ENCODE assay signal across 8 mouse cellular contexts in the genomic region with DNA sequence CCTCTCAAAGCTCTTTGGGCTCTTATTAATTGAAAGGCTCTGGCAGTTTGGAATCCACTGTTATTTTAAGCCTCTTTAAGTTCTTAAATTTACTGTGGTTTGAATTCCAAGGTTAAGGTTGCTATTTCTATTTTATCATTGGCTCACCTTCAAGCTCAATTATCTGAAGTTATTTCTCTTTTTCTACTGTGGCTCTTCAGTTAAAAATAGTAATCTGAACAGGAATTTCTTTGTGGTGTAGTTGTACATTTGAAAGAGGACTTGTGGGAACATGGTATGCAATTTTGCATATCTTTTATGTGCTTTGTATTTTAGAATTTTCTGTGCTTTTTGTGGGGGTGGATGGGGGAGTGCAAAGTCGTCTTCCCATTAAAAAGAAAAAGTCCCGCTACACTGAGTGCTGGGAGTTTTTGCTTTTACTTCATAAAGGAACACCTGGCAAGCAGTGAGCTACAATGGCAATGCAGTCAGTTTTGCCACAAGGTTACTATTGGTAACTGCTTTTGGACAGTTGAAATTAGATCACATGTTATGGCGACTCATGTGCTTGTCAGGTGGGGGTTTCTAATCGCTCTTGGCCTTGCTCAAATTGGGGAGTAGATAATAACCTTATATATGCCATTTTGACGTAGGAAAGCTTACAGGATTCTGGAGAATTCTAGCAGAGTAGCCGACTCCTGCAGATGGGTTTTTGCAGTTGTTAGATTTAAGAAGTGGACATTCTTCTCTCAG. TPM values are rescaled to one million over a fixed set of nuclear protein-coding genes. Genes with fewer than 3 reads are reported as not detected.
DNase-seq lines count a peak whose midpoint lies in the region; ATAC-seq and TF ChIP-seq lines count a peak whose summit lies in the region.

No protein-coding gene starts in this region.

- ATAC-seq in embryonic facial prominence, embryonic 12.5 days (ENCODE audit: insufficient number of reproducible peaks, insufficient read depth, low FRiP score, low TSS enrichment), result no peak
- ATAC-seq in intestine, postnatal 0 days, result no peak
- ATAC-seq in neural tube, embryonic 14.5 days (ENCODE audit: low read depth), result no peak

- H3K4me1 ChIP-seq in embryonic facial prominence, embryonic 12.5 days, result peaks cover 31% of the 10 kb centered on the region
- peaks cover 16% of the 10 kb centered on the region for H3K4me1 ChIP-seq in intestine, postnatal 0 days (replicated peaks; ENCODE audit: control insufficient read depth, insufficient read depth, low read length)
- peaks cover 23% of the 10 kb centered on the region for H3K4me1 ChIP-seq in neural tube, embryonic 14.5 days (ENCODE audit: control insufficient read depth, insufficient read depth, low read length)

- H3K4me2 ChIP-seq in embryonic facial prominence, embryonic 12.5 days (replicated peaks), result peak overlapping the region; percentile 68
- H3K4me2 ChIP-seq in intestine, postnatal 0 days (replicated peaks; ENCODE audit: low read depth), result peak overlapping the region; percentile 85
- H3K4me2 ChIP-seq in neural tube, embryonic 14.5 days (ENCODE audit: low read depth, low read length), result peak overlapping the region; percentile 66; the same call in 1 of the 2 replicates

- peaks cover 9% of the 10 kb centered on the region for H3K36me3 ChIP-seq in embryonic facial prominence, embryonic 12.5 days
- H3K36me3 ChIP-seq in intestine, postnatal 0 days (ENCODE audit: control insufficient read depth, insufficient read depth), result peaks cover 6% of the 10 kb centered on the region; the same call in 1 of the 2 replicates
- H3K36me3 ChIP-seq in neural tube, embryonic 14.5 days (ENCODE audit: control insufficient read depth, insufficient read depth, low read length), result no peaks in the 10 kb centered on the region; the same call in 1 of the 2 replicates

- WGBS in embryonic facial prominence, embryonic 12.5 days, result 51% methylated on average over 6 of the region's 6 CpGs
- WGBS in intestine, postnatal 0 days, result 39% methylated on average over 6 of the region's 6 CpGs
- WGBS in neural tube, embryonic 14.5 days, result 62% methylated on average over 6 of the region's 6 CpGs

- H3K27ac ChIP-seq in left cerebral cortex, adult 2 months, result no peak overlapping the region
- no peak overlapping the region for H3K27ac ChIP-seq in embryonic facial prominence, embryonic 12.5 days
- no peak overlapping the region for H3K27ac ChIP-seq in intestine, postnatal 0 days (ENCODE audit: low read depth, low read length)
- H3K27ac ChIP-seq in neural tube, embryonic 14.5 days (ENCODE audit: low read depth, low read length), result no peak overlapping the region

- no peak overlapping the region for H3K9ac ChIP-seq in embryonic facial prominence, embryonic 12.5 days
- H3K9ac ChIP-seq in intestine, postnatal 0 days (ENCODE audit: low read depth, low read length), result no peak overlapping the region
- no peak overlapping the region for H3K9ac ChIP-seq in neural tube, embryonic 14.5 days (replicated peaks; ENCODE audit: low read depth, low read length)

- intact Hi-C loops in left cerebral cortex, adult 2 months (cut with DNase I), result no loop called here
- intact Hi-C loops in left cerebral cortex, postnatal 25 days (cut with DNase I), result loop anchor here (5.0 kb wide), 1 partner anchor 56 kb away; a partner anchor contains a TSS

- no peaks in the 10 kb centered on the region for H3K27me3 ChIP-seq in embryonic facial prominence, embryonic 12.5 days
- no peaks in the 10 kb centered on the region for H3K27me3 ChIP-seq in intestine, postnatal 0 days (replicated peaks; ENCODE audit: control insufficient read depth, insufficient read depth, low read length)
- no peaks in the 10 kb centered on the region for H3K27me3 ChIP-seq in neural tube, embryonic 14.5 days (ENCODE audit: control insufficient read depth, insufficient read depth, low read length)

- no peak for TF ChIP-seq CTCF in left cerebral cortex, adult 2 months (IDR thresholded peaks at IDR 0.05)
- no peak for TF ChIP-seq CTCF in intestine, postnatal 0 days (IDR thresholded peaks at IDR 0.05; ENCODE audit: low read depth)

- no peaks in the 10 kb centered on the region for H3K9me3 ChIP-seq in embryonic facial prominence, embryonic 12.5 days
- H3K9me3 ChIP-seq in intestine, postnatal 0 days (ENCODE audit: control insufficient read depth), result no peaks in the 10 kb centered on the region
- H3K9me3 ChIP-seq in neural tube, embryonic 14.5 days (ENCODE audit: control insufficient read depth, low read length), result no peaks in the 10 kb centered on the region

- no peak for DNase-seq in left cerebral cortex, adult 2 months (ENCODE audit: extremely low spot score in 1 of 2, low spot score in 2 of 2)
- DNase-seq in left cerebral cortex, postnatal 25 days (ENCODE audit: low spot score in 2 of 2), result no peak
- DNase-seq in embryo, embryonic 10.5 days (ENCODE audit: low spot score), result no peak
- no peak for DNase-seq in cerebellum, postnatal 10 days
- no peak for DNase-seq in left cerebral cortex, adult 8-10 months (ENCODE audit: low spot score in 2 of 2)

- peak overlapping the region; percentile 26; the same call in 1 of the 2 replicates for H3K4me3 ChIP-seq in left cerebral cortex, adult 2 months
- peak overlapping the region; percentile 76 for H3K4me3 ChIP-seq in embryonic facial prominence, embryonic 12.5 days
- H3K4me3 ChIP-seq in intestine, postnatal 0 days (ENCODE audit: low read depth, low read length), result no peak overlapping the region
- H3K4me3 ChIP-seq in neural tube, embryonic 14.5 days (ENCODE audit: low read depth, low read length), result peak overlapping the region; percentile 92; the same call in 1 of the 2 replicates

RNA-seq across cellular contexts. Expression of a gene that starts 2.6 kb away (rescaled TPM):
- total RNA-seq in left cerebral cortex, adult 2 months (2021), result 10 to 100 TPM; 35.6 to 38.9 TPM
- 10 to 100 TPM; 33.9 to 36.3 TPM for total RNA-seq in left cerebral cortex, postnatal 25 days (2021)
- 19.1 and 23.9 TPM in 2 replicates for polyA plus RNA-seq in embryonic facial prominence, embryonic 12.5 days (2016; fragmentation: Nextera tagmentation; extraction: Ambion mirVana)
- 6.7 and 7.4 TPM in 2 replicates for polyA plus RNA-seq in intestine, postnatal 0 days (2015; fragmentation: Nextera tagmentation; extraction: Ambion mirVana)
- polyA plus RNA-seq in neural tube, embryonic 14.5 days (2014; fragmentation: Nextera tagmentation; extraction: Ambion mirVana), result 15.4 and 16.9 TPM in 2 replicates
- 10 to 100 TPM; 34.5 to 37.7 (median 35.5) TPM for total RNA-seq in left cerebral cortex, adult 8-10 months (2022)

RNA-seq across cellular contexts. Expression of a gene that starts 57.1 kb away (rescaled TPM):
- 10 to 100 TPM; 55.7 to 57.3 TPM for total RNA-seq in left cerebral cortex, adult 2 months (2021)
- total RNA-seq in left cerebral cortex, postnatal 25 days (2021), result 10 to 100 TPM; 59.3 to 60.2 TPM
- 7.6 TPM in 2 replicates for polyA plus RNA-seq in embryonic facial prominence, embryonic 12.5 days (2016; fragmentation: Nextera tagmentation; extraction: Ambion mirVana)
- polyA plus RNA-seq in intestine, postnatal 0 days (2015; fragmentation: Nextera tagmentation; extraction: Ambion mirVana), result 8.1 and 8.2 TPM in 2 replicates
- polyA plus RNA-seq in neural tube, embryonic 14.5 days (2014; fragmentation: Nextera tagmentation; extraction: Ambion mirVana), result 16.4 and 17.2 TPM in 2 replicates
- 10 to 100 TPM; 49.9 to 53.8 (median 52.3) TPM for total RNA-seq in left cerebral cortex, adult 8-10 months (2022)
